Mouse (Mus musculus) stomach, adult 2 months (tissue): ENCODE measurements around the gene Rhox4e. TPM values are rescaled to one million over a fixed set of nuclear protein-coding genes. Genes with fewer than 3 reads are reported as not detected.

Experiments
- polyA plus RNA-seq: library from polyadenylated mRNA; depleted of rRNA; stranded (reverse); fragments of >200 nt; gene quantifications from 2 replicates; pipeline ENCODE4 v1.2.3, GENCODE M21; 2012; rRNA removed

Gene Rhox4e
- not detected in 2 replicates for polyA plus RNA-seq

GRCm38 (mm10) chrX:37557112-37557511, at the start of gene Rhox4e:
Gene Rhox4e (plus strand): TSS chrX:37557412.

GRCm38 (mm10) chrX:37514059-37514458, 43.2 kb upstream of the Rhox4e start, which contains the start of gene Rhox4d:
Gene Rhox4d (plus strand): TSS chrX:37514359.

GRCm38 (mm10) chrX:37530152-37530551, 27.1 kb upstream of the Rhox4e start, which contains the start of gene Rhox2e:
Gene Rhox2e (plus strand): TSS chrX:37530452.

DNA sequence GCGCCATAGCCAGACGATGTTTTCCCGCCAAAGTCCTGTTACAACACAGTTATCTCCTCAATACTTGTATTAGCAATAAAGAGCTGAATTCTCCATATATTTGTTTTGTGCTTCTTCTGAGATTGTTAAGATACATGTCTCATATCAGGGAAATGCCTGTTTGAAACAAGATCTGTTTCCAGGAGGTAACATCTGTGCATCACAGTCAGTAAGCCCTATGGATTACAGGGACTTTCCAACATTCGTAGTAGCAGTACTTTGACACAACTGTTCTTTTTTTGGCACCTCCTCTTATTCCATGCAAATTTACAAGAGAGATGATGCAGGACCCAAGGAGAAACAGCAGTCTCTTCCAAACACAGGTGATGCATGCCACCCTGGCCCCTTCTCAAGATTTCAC, 15.5 kb upstream of the Rhox4e start, which contains the start of gene Rhox3e:
Gene Rhox3e (plus strand): TSS at position 301 of the 400 bp plus-strand sequence.

GRCm38 (mm10) chrX:37571105-37571504, 13.9 kb downstream of the Rhox4e start, which contains the start of gene Rhox2f:
Gene Rhox2f (plus strand): TSS chrX:37571405.

DNA sequence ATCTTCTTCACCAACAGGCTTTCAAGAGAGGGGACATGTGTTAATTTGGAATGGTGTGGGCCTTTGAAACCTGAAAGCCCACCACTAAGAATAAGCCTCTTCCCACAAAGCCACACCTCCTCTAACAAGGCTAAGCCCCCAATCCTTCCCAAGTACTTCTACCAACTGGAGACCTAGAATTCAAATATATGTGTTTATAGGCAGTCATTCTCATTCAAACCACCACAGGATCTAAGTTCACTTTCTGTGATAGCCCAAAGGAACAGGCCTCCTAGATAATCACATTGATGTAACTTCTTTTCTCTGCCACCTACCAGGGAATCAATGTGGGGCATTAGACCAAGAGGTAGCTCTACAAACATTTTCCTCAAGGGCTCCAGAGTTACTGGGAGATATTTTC, 23.5 kb downstream of the Rhox4e start, which contains the start of gene Rhox3f:
Gene Rhox3f (plus strand): TSS at position 301 of the 400 bp plus-strand sequence.

GRCm38 (mm10) chrX:37607604-37608003, 50.4 kb downstream of the Rhox4e start, which contains the start of gene Rhox4f:
Gene Rhox4f (minus strand): TSS chrX:37607704.

Other genes with a start within 250 kb of the Rhox4e start
- not detected in 2 replicates for gene Rhox3a2, start 177.4 kb upstream of the Rhox4e start, polyA plus RNA-seq
- gene Rhox4a2, start 166.6 kb upstream of the Rhox4e start, polyA plus RNA-seq = not detected in 2 replicates
- not detected in 2 replicates for gene Rhox2b, start 145.3 kb upstream of the Rhox4e start, polyA plus RNA-seq
- gene Rhox4b, start 124.9 kb upstream of the Rhox4e start, polyA plus RNA-seq = not detected in 2 replicates
- gene Rhox2c, start 103.7 kb upstream of the Rhox4e start, polyA plus RNA-seq = not detected in 2 replicates
- not detected in 2 replicates for gene Rhox3c, start 98.8 kb upstream of the Rhox4e start, polyA plus RNA-seq
- gene Rhox4c, start 77.1 kb upstream of the Rhox4e start, polyA plus RNA-seq = not detected in 2 replicates
- not detected in 2 replicates for gene Rhox2d, start 64.0 kb upstream of the Rhox4e start, polyA plus RNA-seq
- gene Rhox4d, start 43.1 kb upstream of the Rhox4e start, polyA plus RNA-seq = not detected in 2 replicates
- gene Rhox2e, start 27.0 kb upstream of the Rhox4e start, polyA plus RNA-seq = not detected in 2 replicates
- gene Rhox3e, start 15.4 kb upstream of the Rhox4e start, polyA plus RNA-seq = not detected in 2 replicates
- gene Rhox2f, start 14.0 kb downstream of the Rhox4e start, polyA plus RNA-seq = not detected in 2 replicates
- not detected in 2 replicates for gene Rhox3f, start 23.6 kb downstream of the Rhox4e start, polyA plus RNA-seq
- not detected in 2 replicates for gene Rhox4f, start 50.3 kb downstream of the Rhox4e start, polyA plus RNA-seq
- not detected in 2 replicates for gene Rhox3g, start 71.2 kb downstream of the Rhox4e start, polyA plus RNA-seq
- gene Rhox2g, start 86.1 kb downstream of the Rhox4e start, polyA plus RNA-seq = not detected in 2 replicates
- gene Rhox4g, start 93.9 kb downstream of the Rhox4e start, polyA plus RNA-seq = not detected in 2 replicates
- not detected in 2 replicates for gene Rhox3h, start 111.4 kb downstream of the Rhox4e start, polyA plus RNA-seq
- gene Rhox2h, start 115.9 kb downstream of the Rhox4e start, polyA plus RNA-seq = not detected in 2 replicates
- not detected in 2 replicates for gene Rhox5, start 247.4 kb downstream of the Rhox4e start, polyA plus RNA-seq